Mouse (Mus musculus): ENCODE results near the gene Dusp7. TPM values are rescaled to one million over a fixed set of nuclear protein-coding genes. Genes with fewer than 3 reads are reported as not detected.
A peak's percentile ranks its signal among the peaks of the same experiment; 100 is the strongest.

Gene Dusp7
- 12.3 and 13.2 TPM in 2 replicates for polyA plus RNA-seq (2015; fragmentation: Nextera tagmentation; extraction: Ambion mirVana)

DNA sequence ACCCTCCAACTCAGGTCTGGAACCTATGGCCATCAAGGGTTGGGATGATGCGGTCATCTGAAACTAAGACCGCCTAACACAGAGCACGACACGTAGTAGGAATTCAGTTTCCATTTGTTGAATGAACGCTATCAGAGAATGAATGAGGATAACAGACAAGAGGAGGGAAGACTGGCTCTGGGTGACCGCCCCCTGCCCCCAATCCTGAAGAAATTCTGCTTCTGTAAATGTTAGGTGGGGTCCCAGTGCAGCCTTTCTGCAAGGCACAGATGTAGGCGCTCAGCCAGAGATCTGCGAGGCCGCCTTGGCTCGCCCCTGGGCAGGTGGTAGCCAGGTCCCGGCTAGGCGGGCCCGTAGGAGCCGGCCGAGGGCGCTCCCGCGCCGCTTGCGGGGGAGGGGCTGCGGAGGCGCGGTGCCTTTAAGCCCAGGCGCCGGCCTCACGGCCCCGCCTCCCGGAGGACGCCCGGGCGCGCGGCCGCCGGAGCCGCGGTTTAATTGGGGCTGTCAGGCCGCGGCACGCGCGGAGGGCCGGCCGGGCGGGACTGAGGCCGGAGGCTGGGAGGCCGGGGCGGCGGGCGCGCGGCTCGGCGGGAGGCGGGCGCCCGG is at the start of gene Dusp7:
TSS of gene Dusp7 (plus strand) at position 521 of the 606 bp plus-strand sequence.
- H3K4me1 ChIP-seq (ENCODE audit: control insufficient read depth, insufficient read depth, low read length): peaks cover 35% of the 10 kb centered on the region
- peak within 1 kb of the TSS; percentile 88 for H3K4me3 ChIP-seq (ENCODE audit: low read depth, low read length)
- ATAC-seq: peak; percentile 85
- H3K9me3 ChIP-seq (replicated peaks; ENCODE audit: control insufficient read depth, low read length, poor library complexity, severe bottlenecking): no peaks in the 10 kb centered on the region
- peak within 1 kb of the TSS; percentile 98 for H3K27ac ChIP-seq (ENCODE audit: low read length)
- no peaks in the 10 kb centered on the region; the same call in 1 of the 2 replicates for H3K36me3 ChIP-seq (ENCODE audit: control insufficient read depth, insufficient read depth, low read length)
- no peaks in the 10 kb centered on the region for H3K27me3 ChIP-seq (ENCODE audit: control insufficient read depth, insufficient read depth, low read depth, low read length)
- peak within 1 kb of the TSS; percentile 95 for H3K9ac ChIP-seq (ENCODE audit: low read depth, low read length)
- 0% methylated on average over 37 of the region's 57 CpGs for WGBS
- H3K4me2 ChIP-seq (ENCODE audit: low read length): peak within 1 kb of the TSS; percentile 83

DNA sequence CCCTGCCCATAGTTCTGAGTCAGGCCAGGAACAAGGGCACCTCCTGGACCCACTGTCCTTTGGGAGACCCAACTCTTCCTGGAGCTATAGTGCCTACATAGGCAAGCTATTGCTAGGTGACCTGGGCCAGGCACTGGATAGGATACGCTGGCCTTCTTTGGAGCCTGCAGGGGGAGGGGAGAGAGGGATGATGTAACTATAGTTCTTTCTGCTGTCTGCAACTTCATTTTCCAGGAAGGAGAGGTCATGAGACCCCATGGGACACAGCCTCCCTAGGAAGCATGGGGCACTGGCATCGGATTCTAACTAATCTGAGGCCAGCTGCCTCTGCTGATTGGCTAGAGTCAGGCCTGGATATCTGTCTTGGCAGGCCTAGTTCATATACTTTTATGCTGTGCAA is 49.3 kb upstream of the Dusp7 start:
- Histone ChIP-seq H3K9me3 (replicated peaks; ENCODE audit: control insufficient read depth, low read length, poor library complexity, severe bottlenecking) (no peaks in the 10 kb centered on the region), H3K4me2 (ENCODE audit: low read length) (no peak overlapping the region), H3K36me3 (ENCODE audit: control insufficient read depth, insufficient read depth, low read length) (no peaks in the 10 kb centered on the region), H3K4me3 (ENCODE audit: low read depth, low read length) (no peak overlapping the region), H3K4me1 (ENCODE audit: control insufficient read depth, insufficient read depth, low read length) (peaks cover 12% of the 10 kb centered on the region), H3K27me3 (ENCODE audit: control insufficient read depth, insufficient read depth, low read depth, low read length) (no peaks in the 10 kb centered on the region), H3K9ac (ENCODE audit: low read depth, low read length) (no peak overlapping the region), H3K27ac (ENCODE audit: low read length) (no peak overlapping the region)
- ATAC-seq: no peak
- WGBS: 62% methylated on average over 2 of the region's 2 CpGs

DNA sequence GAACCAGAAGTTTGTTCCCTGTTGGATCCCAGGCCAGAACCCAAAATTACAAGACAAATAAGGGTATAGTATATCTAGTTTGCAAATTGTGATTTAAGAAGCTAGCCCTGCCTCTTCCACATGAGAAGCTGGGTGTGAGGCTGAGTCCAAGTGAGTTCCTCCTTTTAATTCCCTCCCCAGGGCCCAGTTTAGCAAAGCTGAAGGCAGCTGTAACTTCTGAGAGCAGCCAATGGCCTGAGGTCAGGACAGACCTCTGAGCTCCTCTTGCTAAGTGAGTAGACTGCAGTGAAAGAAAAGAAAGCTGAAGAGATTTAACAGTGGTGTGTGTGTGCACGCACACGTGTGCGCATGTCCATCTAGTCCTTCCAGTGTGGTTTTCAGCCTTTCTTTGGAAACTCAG is 45.9 kb upstream of the Dusp7 start:
- WGBS: 64% methylated on average over 3 of the region's 3 CpGs
- peak overlapping the region; percentile 34 for H3K27ac ChIP-seq (ENCODE audit: low read length)

DNA sequence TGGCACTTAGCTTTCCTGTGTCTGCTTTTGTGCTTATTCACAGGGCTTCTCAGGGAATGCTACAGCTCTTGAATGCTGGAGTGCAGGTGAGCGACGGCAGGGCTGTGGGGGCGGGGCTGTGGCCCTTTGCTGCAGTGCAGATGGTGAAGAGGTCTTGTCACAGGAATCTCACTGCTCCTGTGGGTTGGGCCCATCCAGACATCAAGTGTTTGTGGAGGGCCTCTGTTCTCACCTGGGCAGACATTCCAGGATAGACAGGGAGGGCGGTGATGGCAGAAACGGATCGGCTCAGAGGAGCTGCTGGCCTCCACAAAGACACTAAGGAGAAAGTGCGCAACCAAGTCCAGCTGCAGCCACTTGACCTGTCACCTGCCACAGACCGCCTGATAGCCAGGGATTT is 42.2 kb upstream of the Dusp7 start:
- Histone ChIP-seq H3K4me1 (ENCODE audit: control insufficient read depth, insufficient read depth, low read length) (peaks cover 5% of the 10 kb centered on the region), H3K27ac (ENCODE audit: low read length) (peak overlapping the region; percentile 20; the same call in 1 of the 2 replicates), H3K27me3 (ENCODE audit: control insufficient read depth, insufficient read depth, low read depth, low read length) (no peaks in the 10 kb centered on the region), H3K9ac (ENCODE audit: low read depth, low read length) (no peak overlapping the region), H3K36me3 (ENCODE audit: control insufficient read depth, insufficient read depth, low read length) (no peaks in the 10 kb centered on the region), H3K9me3 (replicated peaks; ENCODE audit: control insufficient read depth, low read length, poor library complexity, severe bottlenecking) (no peaks in the 10 kb centered on the region), H3K4me2 (ENCODE audit: low read length) (no peak overlapping the region), H3K4me3 (ENCODE audit: low read depth, low read length) (no peak overlapping the region)
- WGBS: 80% methylated on average over 8 of the region's 8 CpGs
- no peak for ATAC-seq

More for the DNA sequence above, 45.9 kb upstream of the Dusp7 start:
- Histone ChIP-seq H3K4me2 (ENCODE audit: low read length) (no peak overlapping the region), H3K36me3 (ENCODE audit: control insufficient read depth, insufficient read depth, low read length) (no peaks in the 10 kb centered on the region), H3K9me3 (replicated peaks; ENCODE audit: control insufficient read depth, low read length, poor library complexity, severe bottlenecking) (no peaks in the 10 kb centered on the region), H3K9ac (ENCODE audit: low read depth, low read length) (no peak overlapping the region), H3K27me3 (ENCODE audit: control insufficient read depth, insufficient read depth, low read depth, low read length) (no peaks in the 10 kb centered on the region), H3K4me1 (ENCODE audit: control insufficient read depth, insufficient read depth, low read length) (peaks cover 15% of the 10 kb centered on the region), H3K4me3 (ENCODE audit: low read depth, low read length) (no peak overlapping the region)
- ATAC-seq: no peak

DNA sequence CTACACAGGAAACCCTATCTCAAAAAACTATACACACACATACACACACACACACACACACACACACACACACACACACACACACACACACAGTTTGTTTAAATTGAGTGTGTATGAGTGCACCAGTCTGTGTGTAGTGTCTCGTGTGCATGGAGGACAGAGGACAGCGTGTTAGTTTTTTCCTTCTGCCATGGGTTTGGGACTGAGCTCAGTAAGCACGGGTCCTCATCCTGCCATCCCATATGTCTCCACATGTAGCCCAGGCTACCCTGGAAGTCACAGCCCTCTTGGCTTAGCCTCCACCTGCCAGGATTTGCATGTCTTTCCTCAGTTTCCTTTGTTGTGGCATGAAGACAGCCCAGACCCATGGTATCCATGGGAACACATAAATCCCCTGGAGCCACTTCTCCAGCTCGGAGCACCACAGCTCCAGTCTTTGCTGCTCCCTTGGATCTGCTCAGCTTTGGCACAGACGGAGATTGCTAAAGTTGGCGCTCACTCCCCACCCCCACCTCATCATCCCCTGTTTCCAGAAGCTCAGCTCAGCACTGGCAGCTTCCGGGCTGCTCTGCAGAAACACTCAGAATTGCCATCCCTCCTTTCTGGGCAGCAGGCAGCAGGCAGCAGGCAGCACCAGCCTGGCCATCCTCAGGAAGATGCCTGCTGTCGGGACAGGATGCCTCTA is 41.2 kb upstream of the Dusp7 start:
- peak overlapping the region; percentile 55 for H3K27ac ChIP-seq (ENCODE audit: low read length)
- no peak overlapping the region for H3K4me3 ChIP-seq (ENCODE audit: low read depth, low read length)
- 65% methylated on average over 8 of the region's 8 CpGs for WGBS
- H3K9ac ChIP-seq (ENCODE audit: low read depth, low read length): no peak overlapping the region
- no peak overlapping the region for H3K4me2 ChIP-seq (ENCODE audit: low read length)
- H3K9me3 ChIP-seq (replicated peaks; ENCODE audit: control insufficient read depth, low read length, poor library complexity, severe bottlenecking): no peaks in the 10 kb centered on the region
- no peaks in the 10 kb centered on the region for H3K36me3 ChIP-seq (ENCODE audit: control insufficient read depth, insufficient read depth, low read length)
- peaks cover 5% of the 10 kb centered on the region for H3K4me1 ChIP-seq (ENCODE audit: control insufficient read depth, insufficient read depth, low read length)
- ATAC-seq: peak; percentile 44; the same call in 1 of the 2 replicates
- no peaks in the 10 kb centered on the region for H3K27me3 ChIP-seq (ENCODE audit: control insufficient read depth, insufficient read depth, low read depth, low read length)

DNA sequence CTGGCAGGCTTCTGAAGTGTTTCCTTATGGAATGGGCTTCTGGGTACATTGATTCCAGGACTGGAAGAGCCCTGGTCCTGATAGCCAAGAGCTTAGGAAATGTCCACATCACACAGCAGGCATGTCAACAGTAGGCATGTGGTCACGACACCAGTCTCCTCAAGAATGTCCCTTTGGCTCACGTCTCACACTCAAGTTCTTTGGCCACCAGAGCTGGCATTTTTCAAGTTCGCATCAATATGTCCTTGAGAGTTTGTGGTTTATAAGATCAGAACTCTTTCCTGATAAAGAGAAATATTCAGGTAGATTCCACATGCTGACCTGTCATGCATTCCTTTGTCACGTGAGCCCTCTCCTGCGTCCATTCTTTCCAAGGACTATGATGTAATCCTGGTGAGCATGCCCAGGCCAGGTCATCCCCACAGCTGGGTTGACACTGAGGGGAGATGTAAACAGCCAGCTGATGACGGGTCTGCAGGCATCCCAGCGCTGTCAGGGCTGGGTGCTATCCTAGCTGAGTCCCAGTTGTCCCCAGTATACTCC is 40.3 kb upstream of the Dusp7 start:
- H3K36me3 ChIP-seq (ENCODE audit: control insufficient read depth, insufficient read depth, low read length): no peaks in the 10 kb centered on the region
- no peaks in the 10 kb centered on the region for H3K27me3 ChIP-seq (ENCODE audit: control insufficient read depth, insufficient read depth, low read depth, low read length)
- no peak for ATAC-seq
- no peak overlapping the region for H3K9ac ChIP-seq (ENCODE audit: low read depth, low read length)
- H3K4me2 ChIP-seq (ENCODE audit: low read length): no peak overlapping the region
- peaks cover 5% of the 10 kb centered on the region for H3K4me1 ChIP-seq (ENCODE audit: control insufficient read depth, insufficient read depth, low read length)
- no peak overlapping the region for H3K4me3 ChIP-seq (ENCODE audit: low read depth, low read length)
- WGBS: 85% methylated on average over 7 of the region's 7 CpGs
- no peaks in the 10 kb centered on the region for H3K9me3 ChIP-seq (replicated peaks; ENCODE audit: control insufficient read depth, low read length, poor library complexity, severe bottlenecking)
- H3K27ac ChIP-seq (ENCODE audit: low read length): peak overlapping the region; percentile 55

DNA sequence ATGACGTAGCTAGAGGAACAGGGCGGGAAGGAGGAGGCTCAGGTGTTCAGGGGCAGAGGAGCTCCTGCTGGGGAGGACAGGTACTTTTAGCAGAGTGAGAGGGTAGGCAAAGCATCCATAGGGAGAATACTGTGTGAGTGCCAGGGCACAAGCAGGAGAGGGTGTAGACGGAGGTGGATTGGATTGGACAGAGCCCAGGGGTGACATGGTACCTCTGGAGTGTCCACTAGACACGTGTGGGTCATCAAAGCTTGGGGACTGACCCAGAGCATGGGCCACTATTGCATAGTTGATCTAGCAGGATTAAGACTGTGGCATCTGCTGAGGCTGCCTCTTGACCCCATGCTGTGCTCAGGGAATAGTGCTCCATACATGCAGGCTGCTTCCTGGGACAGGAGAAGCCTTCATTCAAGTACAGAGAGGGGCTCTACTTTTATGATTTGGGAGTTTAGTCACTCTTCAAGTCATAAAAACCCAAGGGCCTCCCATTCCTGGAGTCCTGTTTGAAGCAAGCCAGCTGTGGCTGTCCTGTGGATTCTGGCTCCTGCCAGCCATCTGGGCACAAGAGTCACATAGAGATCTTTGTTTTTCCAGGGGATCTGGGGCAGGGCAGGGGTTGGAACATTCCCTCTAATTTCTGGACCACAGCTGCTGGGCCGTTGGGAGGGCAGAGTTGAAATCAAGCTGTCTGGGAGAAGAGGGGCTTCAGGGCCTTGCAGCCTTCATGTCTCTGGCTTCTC is 39.5 kb upstream of the Dusp7 start:
- Histone ChIP-seq H3K4me1 (ENCODE audit: control insufficient read depth, insufficient read depth, low read length) (peaks cover 5% of the 10 kb centered on the region), H3K9me3 (replicated peaks; ENCODE audit: control insufficient read depth, low read length, poor library complexity, severe bottlenecking) (no peaks in the 10 kb centered on the region), H3K4me2 (ENCODE audit: low read length) (no peak overlapping the region), H3K4me3 (ENCODE audit: low read depth, low read length) (no peak overlapping the region), H3K9ac (ENCODE audit: low read depth, low read length) (no peak overlapping the region), H3K36me3 (ENCODE audit: control insufficient read depth, insufficient read depth, low read length) (no peaks in the 10 kb centered on the region), H3K27ac (ENCODE audit: low read length) (no peak overlapping the region), H3K27me3 (ENCODE audit: control insufficient read depth, insufficient read depth, low read depth, low read length) (no peaks in the 10 kb centered on the region)
- 80% methylated on average over 5 of the region's 5 CpGs for WGBS
- ATAC-seq: no peak

DNA sequence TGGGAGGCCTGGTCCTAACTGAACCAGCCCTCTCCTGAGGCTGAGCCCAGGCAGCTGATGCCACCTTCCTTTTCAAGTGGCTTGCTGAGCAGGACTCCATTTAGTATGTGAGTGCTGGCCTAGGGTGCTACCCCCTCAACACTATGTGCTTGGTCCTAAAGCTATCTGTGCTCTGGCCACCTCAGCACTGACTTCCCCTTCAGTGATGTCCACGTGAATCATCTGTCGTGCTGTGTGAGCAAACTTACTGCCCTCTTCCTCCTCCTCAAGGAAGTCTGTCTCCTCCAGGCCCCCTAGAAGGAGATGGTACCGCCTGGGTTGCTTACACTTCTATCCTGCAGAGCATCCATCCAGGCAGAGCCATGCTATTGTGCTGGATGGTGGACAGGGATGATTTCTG is 35.7 kb upstream of the Dusp7 start:
- no peak for ATAC-seq
- H3K27me3 ChIP-seq (ENCODE audit: control insufficient read depth, insufficient read depth, low read depth, low read length): no peaks in the 10 kb centered on the region
- H3K4me3 ChIP-seq (ENCODE audit: low read depth, low read length): no peak overlapping the region
- 82% methylated on average over 3 of the region's 3 CpGs for WGBS
- no peak overlapping the region for H3K27ac ChIP-seq (ENCODE audit: low read length)
- H3K9me3 ChIP-seq (replicated peaks; ENCODE audit: control insufficient read depth, low read length, poor library complexity, severe bottlenecking): no peaks in the 10 kb centered on the region
- no peak overlapping the region for H3K4me2 ChIP-seq (ENCODE audit: low read length)
- H3K36me3 ChIP-seq (ENCODE audit: control insufficient read depth, insufficient read depth, low read length): no peaks in the 10 kb centered on the region
- no peaks in the 10 kb centered on the region; the same call in 1 of the 2 replicates for H3K4me1 ChIP-seq (ENCODE audit: control insufficient read depth, insufficient read depth, low read length)
- no peak overlapping the region for H3K9ac ChIP-seq (ENCODE audit: low read depth, low read length)
